Mouse (Mus musculus): ENCODE results near the gene Gm11985. TPM values are rescaled to one million over a fixed set of nuclear protein-coding genes. Genes with fewer than 3 reads are reported as not detected.
A peak's percentile ranks its signal among the peaks of the same experiment; 100 is the strongest.

The Gm11985 gene
- polyA plus RNA-seq, 1 experiment from 2014 or later: not detected

DNA sequence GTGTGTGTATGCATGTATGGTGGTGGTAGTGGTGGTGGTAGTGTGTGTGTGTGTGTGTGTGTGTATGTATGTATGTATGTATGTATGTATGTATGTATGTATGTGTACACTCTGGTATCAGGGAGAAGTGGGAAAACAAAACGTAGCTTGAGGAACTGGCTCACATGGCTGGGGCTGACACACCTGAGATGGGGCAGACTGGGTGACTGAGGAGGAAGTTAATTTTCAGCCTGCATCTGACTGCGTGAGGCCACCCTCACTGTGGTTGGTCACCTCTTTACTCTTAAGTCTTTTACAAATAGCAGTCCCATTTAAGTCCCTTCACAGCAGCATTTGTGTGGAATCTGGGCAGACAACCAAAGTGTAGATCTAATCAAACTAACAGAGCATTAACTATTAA is 9.1 kb downstream of the Gm11985 start:
- H3K27ac ChIP-seq (replicated peaks): no peak overlapping the region
- TF ChIP-seq EP300 (optimal IDR thresholded peaks at IDR 0.05) (no peak), CTCF (IDR thresholded peaks at IDR 0.05; ENCODE audit: low read depth) (no peak)
- no peak overlapping the region for H3K4me2 ChIP-seq (replicated peaks; ENCODE audit: low read depth)
- no peaks in the 10 kb centered on the region for H3K9me3 ChIP-seq (ENCODE audit: control insufficient read depth, low read length)
- H3K4me1 ChIP-seq (replicated peaks; ENCODE audit: control insufficient read depth, insufficient read depth): no peaks in the 10 kb centered on the region
- 37% methylated on average over 2 of the region's 2 CpGs for WGBS
- peak; percentile 55; the same call in 1 of the 2 replicates for ATAC-seq (ENCODE audit: low FRiP score, low TSS enrichment)
- H3K4me3 ChIP-seq (ENCODE audit: low read depth, low read length): no peak overlapping the region
- H3K36me3 ChIP-seq (ENCODE audit: control insufficient read depth, insufficient read depth, low read length): no peaks in the 10 kb centered on the region
- H3K27me3 ChIP-seq (ENCODE audit: control insufficient read depth, insufficient read depth, low read length): no peaks in the 10 kb centered on the region
- peak; percentile 35 for DNase-seq (ENCODE audit: low spot score)
- H3K9ac ChIP-seq (ENCODE audit: low read length): no peak overlapping the region

DNA sequence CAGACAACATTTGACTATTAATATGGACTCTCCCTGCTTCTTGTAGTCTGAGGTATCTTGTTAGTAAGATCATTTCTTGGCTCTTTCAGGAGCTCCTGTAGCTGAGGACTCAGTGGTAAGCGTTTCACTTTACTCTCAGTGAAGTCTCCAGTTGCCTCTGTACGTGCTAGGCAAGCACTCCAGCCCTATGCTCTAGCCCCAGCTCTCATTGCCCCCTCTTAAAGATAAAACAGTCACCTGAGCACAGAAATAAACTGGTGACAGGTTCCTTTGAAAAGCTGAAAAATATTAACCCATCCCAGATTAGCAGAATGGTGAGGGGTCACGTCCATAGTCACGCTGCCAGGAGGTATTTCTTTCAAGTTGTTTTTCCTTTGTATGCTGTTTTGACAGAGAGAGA is 9.6 kb downstream of the Gm11985 start:
- no peaks in the 10 kb centered on the region for H3K27me3 ChIP-seq (ENCODE audit: control insufficient read depth, insufficient read depth, low read length)
- TF ChIP-seq EP300 (optimal IDR thresholded peaks at IDR 0.05) (no peak), CTCF (IDR thresholded peaks at IDR 0.05; ENCODE audit: low read depth) (no peak)
- no peak for ATAC-seq (ENCODE audit: low FRiP score, low TSS enrichment)
- no peak overlapping the region for H3K4me3 ChIP-seq (ENCODE audit: low read depth, low read length)
- no peaks in the 10 kb centered on the region for H3K36me3 ChIP-seq (ENCODE audit: control insufficient read depth, insufficient read depth, low read length)
- 48% methylated on average over 4 of the region's 4 CpGs for WGBS
- H3K27ac ChIP-seq (replicated peaks): no peak overlapping the region
- no peaks in the 10 kb centered on the region for H3K4me1 ChIP-seq (replicated peaks; ENCODE audit: control insufficient read depth, insufficient read depth)
- no peak overlapping the region for H3K4me2 ChIP-seq (replicated peaks; ENCODE audit: low read depth)
- no peak overlapping the region for H3K9ac ChIP-seq (ENCODE audit: low read length)
- no peak for DNase-seq (ENCODE audit: low spot score)
- H3K9me3 ChIP-seq (ENCODE audit: control insufficient read depth, low read length): no peaks in the 10 kb centered on the region

DNA sequence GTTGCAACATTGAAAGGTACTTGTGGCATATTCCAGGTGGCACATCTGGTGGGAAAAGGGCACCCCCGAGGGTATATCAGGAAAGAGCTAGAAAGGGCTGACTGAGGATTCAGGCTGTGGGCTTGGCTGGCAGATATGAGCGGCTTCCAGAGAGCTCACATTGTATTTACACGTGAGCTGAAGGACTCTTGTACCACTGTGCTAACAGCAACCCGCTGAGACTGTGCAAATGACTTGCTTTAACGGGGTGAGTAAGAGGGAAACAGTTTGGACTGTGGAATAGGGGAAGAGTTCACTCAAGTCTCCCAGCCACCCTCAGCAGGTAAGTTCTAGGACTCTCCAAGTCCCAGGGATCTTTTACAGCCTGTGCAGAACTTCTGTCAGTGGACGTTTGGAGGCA is 14.7 kb downstream of the Gm11985 start:
- Histone ChIP-seq H3K36me3 (ENCODE audit: control insufficient read depth, insufficient read depth, low read length) (no peaks in the 10 kb centered on the region), H3K27ac (replicated peaks) (no peak overlapping the region), H3K4me2 (replicated peaks; ENCODE audit: low read depth) (no peak overlapping the region), H3K4me3 (ENCODE audit: low read depth, low read length) (no peak overlapping the region), H3K9me3 (ENCODE audit: control insufficient read depth, low read length) (no peaks in the 10 kb centered on the region), H3K9ac (ENCODE audit: low read length) (no peak overlapping the region), H3K4me1 (replicated peaks; ENCODE audit: control insufficient read depth, insufficient read depth) (no peaks in the 10 kb centered on the region), H3K27me3 (ENCODE audit: control insufficient read depth, insufficient read depth, low read length) (no peaks in the 10 kb centered on the region)
- DNase-seq (ENCODE audit: low spot score) (no peak), ATAC-seq (ENCODE audit: low FRiP score, low TSS enrichment) (peak; percentile 58)
- TF ChIP-seq CTCF (IDR thresholded peaks at IDR 0.05; ENCODE audit: low read depth) (no peak), EP300 (optimal IDR thresholded peaks at IDR 0.05) (no peak)
- 68% methylated on average over 6 of the region's 6 CpGs for WGBS

DNA sequence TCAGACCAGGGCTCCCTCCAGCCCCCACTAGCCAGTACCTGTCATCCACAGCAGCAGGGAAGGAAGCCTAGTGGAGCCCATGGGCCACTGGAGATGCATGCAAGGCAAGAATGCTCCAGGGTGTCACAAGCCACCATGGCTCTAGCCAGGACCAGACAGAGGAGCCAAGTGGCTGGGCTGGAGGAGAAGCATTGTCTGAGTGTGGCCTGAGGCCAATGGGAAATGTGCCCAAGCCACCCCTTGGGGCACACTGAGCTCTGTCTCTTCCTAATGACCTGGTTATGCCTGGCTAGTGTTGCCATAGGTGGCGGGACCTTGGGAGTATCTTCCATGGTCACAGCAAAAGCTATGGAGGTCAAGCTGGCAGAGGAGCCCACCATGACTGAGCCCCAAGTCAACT is 18.7 kb downstream of the Gm11985 start:
- ATAC-seq (ENCODE audit: low FRiP score, low TSS enrichment): no peak
- Histone ChIP-seq H3K4me1 (replicated peaks; ENCODE audit: control insufficient read depth, insufficient read depth) (no peaks in the 10 kb centered on the region), H3K9ac (ENCODE audit: low read length) (no peak overlapping the region), H3K4me3 (ENCODE audit: low read depth, low read length) (no peak overlapping the region), H3K27me3 (ENCODE audit: control insufficient read depth, insufficient read depth, low read length) (no peaks in the 10 kb centered on the region), H3K9me3 (ENCODE audit: control insufficient read depth, low read length) (no peaks in the 10 kb centered on the region), H3K4me2 (replicated peaks; ENCODE audit: low read depth) (no peak overlapping the region), H3K27ac (replicated peaks) (no peak overlapping the region), H3K36me3 (ENCODE audit: control insufficient read depth, insufficient read depth, low read length) (no peaks in the 10 kb centered on the region)
- WGBS: 100% methylated on average over 1 of the region's 1 CpGs
- DNase-seq (ENCODE audit: low spot score): no peak
- TF ChIP-seq CTCF (IDR thresholded peaks at IDR 0.05; ENCODE audit: low read depth) (no peak), EP300 (optimal IDR thresholded peaks at IDR 0.05) (no peak)

DNA sequence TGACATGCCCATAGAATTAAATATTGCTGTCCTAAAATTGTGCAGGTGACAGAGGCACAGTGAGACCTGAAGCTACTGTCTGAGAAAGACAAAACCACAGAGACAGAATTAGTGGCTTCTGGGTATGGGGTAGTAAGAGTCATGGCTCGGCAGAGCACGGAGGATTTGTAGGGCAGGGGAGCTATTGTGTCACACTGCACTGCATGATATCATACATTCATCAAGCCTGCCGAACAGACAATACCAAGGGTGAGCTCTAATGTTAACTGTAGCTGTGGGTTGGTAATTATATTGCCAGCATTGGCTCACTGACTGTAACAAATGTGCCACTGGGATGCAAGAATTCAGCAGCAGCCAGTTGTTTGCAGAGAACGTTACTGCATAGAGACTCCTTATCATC is 24.0 kb downstream of the Gm11985 start:
- DNase-seq (ENCODE audit: low spot score) (no peak), ATAC-seq (ENCODE audit: low FRiP score, low TSS enrichment) (no peak)
- no peaks in the 10 kb centered on the region for H3K27me3 ChIP-seq (ENCODE audit: control insufficient read depth, insufficient read depth, low read length)
- no peak overlapping the region for H3K9ac ChIP-seq (ENCODE audit: low read length)
- WGBS: 75% methylated on average over 4 of the region's 4 CpGs
- H3K4me1 ChIP-seq (replicated peaks; ENCODE audit: control insufficient read depth, insufficient read depth): peaks cover 4% of the 10 kb centered on the region; the same call in 1 of the 2 replicates
- H3K27ac ChIP-seq (replicated peaks): no peak overlapping the region
- no peak overlapping the region for H3K4me2 ChIP-seq (replicated peaks; ENCODE audit: low read depth)
- H3K4me3 ChIP-seq (ENCODE audit: low read depth, low read length): no peak overlapping the region
- TF ChIP-seq EP300 (optimal IDR thresholded peaks at IDR 0.05) (no peak), CTCF (IDR thresholded peaks at IDR 0.05; ENCODE audit: low read depth) (no peak)
- H3K36me3 ChIP-seq (ENCODE audit: control insufficient read depth, insufficient read depth, low read length): no peaks in the 10 kb centered on the region
- H3K9me3 ChIP-seq (ENCODE audit: control insufficient read depth, low read length): no peaks in the 10 kb centered on the region

DNA sequence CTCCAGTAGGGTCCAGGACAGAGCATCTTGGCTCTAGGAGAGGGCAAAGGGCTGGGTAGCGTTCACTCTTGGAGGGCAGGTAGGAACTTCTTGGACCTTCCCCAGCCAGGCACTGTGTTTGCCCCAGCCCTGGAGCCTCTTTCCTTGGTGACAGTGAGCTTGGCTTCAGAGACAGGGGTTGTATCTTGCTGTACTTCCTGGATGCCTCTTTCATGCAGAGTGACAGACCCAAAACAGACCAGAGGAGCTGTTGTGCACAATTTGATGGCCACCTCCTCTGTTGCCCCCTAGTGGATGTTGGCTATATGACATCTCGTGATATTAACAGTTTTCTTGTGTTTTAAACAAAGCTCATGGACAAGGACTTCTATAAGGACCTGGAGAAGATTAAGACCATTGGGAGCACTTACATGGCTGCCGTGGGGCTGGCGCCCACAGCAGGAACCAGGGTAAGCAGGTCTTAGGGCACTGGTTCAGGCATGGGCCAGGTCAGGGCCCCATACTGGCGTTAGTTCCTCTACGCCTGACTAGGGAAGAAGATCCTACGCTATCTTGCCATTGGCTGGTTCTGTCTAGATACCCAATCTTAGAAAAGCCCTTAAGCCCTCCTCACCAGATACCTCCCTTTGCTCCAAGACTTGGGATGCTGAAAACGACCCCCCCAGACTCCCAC is 26.7 kb downstream of the Gm11985 start:
- TF ChIP-seq EP300 (optimal IDR thresholded peaks at IDR 0.05) (no peak), CTCF (IDR thresholded peaks at IDR 0.05; ENCODE audit: low read depth) (peak; percentile 92)
- Histone ChIP-seq H3K4me1 (replicated peaks; ENCODE audit: control insufficient read depth, insufficient read depth) (peaks cover 4% of the 10 kb centered on the region; the same call in 1 of the 2 replicates), H3K27me3 (ENCODE audit: control insufficient read depth, insufficient read depth, low read length) (no peaks in the 10 kb centered on the region), H3K9ac (ENCODE audit: low read length) (no peak overlapping the region), H3K4me3 (ENCODE audit: low read depth, low read length) (no peak overlapping the region), H3K27ac (replicated peaks) (peak overlapping the region; percentile 69), H3K36me3 (ENCODE audit: control insufficient read depth, insufficient read depth, low read length) (no peaks in the 10 kb centered on the region), H3K9me3 (ENCODE audit: control insufficient read depth, low read length) (no peaks in the 10 kb centered on the region), H3K4me2 (replicated peaks; ENCODE audit: low read depth) (no peak overlapping the region)
- WGBS: 78% methylated on average over 8 of the region's 8 CpGs
- peak; percentile 35 for DNase-seq (ENCODE audit: low spot score)
- no peak for ATAC-seq (ENCODE audit: low FRiP score, low TSS enrichment)
